Mouse (Mus musculus): ENCODE results near the gene Gabra3. TPM values are rescaled to one million over a fixed set of nuclear protein-coding genes. Genes with fewer than 3 reads are reported as not detected.

Gene Gabra3
- 1.9 and 2.9 TPM in 2 replicates for polyA plus RNA-seq (2014; fragmentation: Nextera tagmentation; extraction: Ambion mirVana)

- ATAC-seq (replicated peaks; ENCODE audit: low FRiP score) (peak; percentile 79; the same call in 1 of the 2 replicates), DNase-seq (ENCODE audit: low spot score) (peak; percentile 53)
- Histone ChIP-seq H3K27ac (ENCODE audit: low read depth, low read length) (no peak within 1 kb of the TSS), H3K4me3 (ENCODE audit: low read depth, low read length) (peak within 1 kb of the TSS; percentile 31), H3K4me1 (replicated peaks; ENCODE audit: control insufficient read depth, insufficient read depth, low read length) (no peaks in the 10 kb centered on the region), H3K9ac (ENCODE audit: low read length) (peak within 1 kb of the TSS; percentile 44), H3K4me2 (ENCODE audit: low read depth, low read length, severe bottlenecking) (peak within 1 kb of the TSS; percentile 45), H3K36me3 (ENCODE audit: control insufficient read depth, insufficient read depth, low read length) (no peaks in the 10 kb centered on the region), H3K27me3 (ENCODE audit: control insufficient read depth, insufficient read depth, low read length) (no peaks in the 10 kb centered on the region), H3K9me3 (ENCODE audit: control insufficient read depth, low read length) (no peaks in the 10 kb centered on the region)
- WGBS, result 16% methylated on average over 4 of the region's 4 CpGs
These were observed at the start of gene Gabra3 for GRCm38 (mm10) chrX:72656230-72656898. Gabra3 (minus strand) TSS chrX:72656848.

GRCm38 (mm10) chrX:72655789-72656188, 859 bp downstream of the Gabra3 start:
- ATAC-seq (replicated peaks; ENCODE audit: low FRiP score) (peak; percentile 82), DNase-seq (ENCODE audit: low spot score) (peak; percentile 59)
- WGBS, result 13% methylated on average over 11 of the region's 11 CpGs
- Histone ChIP-seq H3K4me2 (ENCODE audit: low read depth, low read length, severe bottlenecking) (peak overlapping the region; percentile 45), H3K36me3 (ENCODE audit: control insufficient read depth, insufficient read depth, low read length) (no peaks in the 10 kb centered on the region), H3K9ac (ENCODE audit: low read length) (peak overlapping the region; percentile 44), H3K4me1 (replicated peaks; ENCODE audit: control insufficient read depth, insufficient read depth, low read length) (no peaks in the 10 kb centered on the region), H3K27ac (ENCODE audit: low read depth, low read length) (no peak overlapping the region), H3K4me3 (ENCODE audit: low read depth, low read length) (peak overlapping the region; percentile 31), H3K9me3 (ENCODE audit: control insufficient read depth, low read length) (no peaks in the 10 kb centered on the region), H3K27me3 (ENCODE audit: control insufficient read depth, insufficient read depth, low read length) (no peaks in the 10 kb centered on the region)

GRCm38 (mm10) chrX:72655381-72655780, 1.3 kb downstream of the Gabra3 start:
- H3K4me3 ChIP-seq (ENCODE audit: low read depth, low read length), result peak overlapping the region; percentile 31
- WGBS, result 8% methylated on average over 5 of the region's 5 CpGs
- H3K36me3 ChIP-seq (ENCODE audit: control insufficient read depth, insufficient read depth, low read length), result no peaks in the 10 kb centered on the region
- H3K9me3 ChIP-seq (ENCODE audit: control insufficient read depth, low read length), result no peaks in the 10 kb centered on the region
- H3K4me1 ChIP-seq (replicated peaks; ENCODE audit: control insufficient read depth, insufficient read depth, low read length), result no peaks in the 10 kb centered on the region
- peak; percentile 69 for ATAC-seq (replicated peaks; ENCODE audit: low FRiP score)
- H3K27ac ChIP-seq (ENCODE audit: low read depth, low read length), result no peak overlapping the region
- peak overlapping the region; percentile 45 for H3K4me2 ChIP-seq (ENCODE audit: low read depth, low read length, severe bottlenecking)
- no peaks in the 10 kb centered on the region for H3K27me3 ChIP-seq (ENCODE audit: control insufficient read depth, insufficient read depth, low read length)
- H3K9ac ChIP-seq (ENCODE audit: low read length), result peak overlapping the region; percentile 44
- DNase-seq (ENCODE audit: low spot score), result no peak

- no peak overlapping the region for H3K27ac ChIP-seq (ENCODE audit: low read depth, low read length)
- H3K4me1 ChIP-seq (replicated peaks; ENCODE audit: control insufficient read depth, insufficient read depth, low read length), result no peaks in the 10 kb centered on the region
- DNase-seq (ENCODE audit: low spot score) (no peak), ATAC-seq (replicated peaks; ENCODE audit: low FRiP score) (no peak)
- 80% methylated on average over 3 of the region's 3 CpGs for WGBS
- no peaks in the 10 kb centered on the region for H3K9me3 ChIP-seq (ENCODE audit: control insufficient read depth, low read length)
- H3K36me3 ChIP-seq (ENCODE audit: control insufficient read depth, insufficient read depth, low read length), result no peaks in the 10 kb centered on the region
- H3K27me3 ChIP-seq (ENCODE audit: control insufficient read depth, insufficient read depth, low read length), result no peaks in the 10 kb centered on the region
- no peak overlapping the region for H3K9ac ChIP-seq (ENCODE audit: low read length)
- H3K4me2 ChIP-seq (ENCODE audit: low read depth, low read length, severe bottlenecking), result no peak overlapping the region
- H3K4me3 ChIP-seq (ENCODE audit: low read depth, low read length), result no peak overlapping the region
These were observed 6.0 kb downstream of the Gabra3 start for GRCm38 (mm10) chrX:72650688-72651087.

GRCm38 (mm10) chrX:72644691-72645090, 12.0 kb downstream of the Gabra3 start:
- no peaks in the 10 kb centered on the region for H3K27me3 ChIP-seq (ENCODE audit: control insufficient read depth, insufficient read depth, low read length)
- no peak overlapping the region for H3K27ac ChIP-seq (ENCODE audit: low read depth, low read length)
- H3K9me3 ChIP-seq (ENCODE audit: control insufficient read depth, low read length), result no peaks in the 10 kb centered on the region
- no peak overlapping the region for H3K4me3 ChIP-seq (ENCODE audit: low read depth, low read length)
- DNase-seq (ENCODE audit: low spot score), result no peak
- ATAC-seq (replicated peaks; ENCODE audit: low FRiP score), result no peak
- H3K36me3 ChIP-seq (ENCODE audit: control insufficient read depth, insufficient read depth, low read length), result no peaks in the 10 kb centered on the region
- no peaks in the 10 kb centered on the region for H3K4me1 ChIP-seq (replicated peaks; ENCODE audit: control insufficient read depth, insufficient read depth, low read length)
- 64% methylated on average over 2 of the region's 2 CpGs for WGBS
- H3K4me2 ChIP-seq (ENCODE audit: low read depth, low read length, severe bottlenecking), result no peak overlapping the region
- H3K9ac ChIP-seq (ENCODE audit: low read length), result no peak overlapping the region

- 85% methylated on average over 5 of the region's 5 CpGs for WGBS
- Histone ChIP-seq H3K4me3 (ENCODE audit: low read depth, low read length) (no peak overlapping the region), H3K27me3 (ENCODE audit: control insufficient read depth, insufficient read depth, low read length) (no peaks in the 10 kb centered on the region), H3K9ac (ENCODE audit: low read length) (no peak overlapping the region), H3K4me1 (replicated peaks; ENCODE audit: control insufficient read depth, insufficient read depth, low read length) (no peaks in the 10 kb centered on the region), H3K9me3 (ENCODE audit: control insufficient read depth, low read length) (no peaks in the 10 kb centered on the region), H3K36me3 (ENCODE audit: control insufficient read depth, insufficient read depth, low read length) (no peaks in the 10 kb centered on the region), H3K4me2 (ENCODE audit: low read depth, low read length, severe bottlenecking) (no peak overlapping the region), H3K27ac (ENCODE audit: low read depth, low read length) (no peak overlapping the region)
- ATAC-seq (replicated peaks; ENCODE audit: low FRiP score) (no peak), DNase-seq (ENCODE audit: low spot score) (no peak)
These were observed 159.4 kb downstream of the Gabra3 start for GRCm38 (mm10) chrX:72497284-72497683.

GRCm38 (mm10) chrX:72489806-72490205, 166.8 kb downstream of the Gabra3 start:
- no peaks in the 10 kb centered on the region for H3K27me3 ChIP-seq (ENCODE audit: control insufficient read depth, insufficient read depth, low read length)
- H3K27ac ChIP-seq (ENCODE audit: low read depth, low read length), result no peak overlapping the region
- H3K4me1 ChIP-seq (replicated peaks; ENCODE audit: control insufficient read depth, insufficient read depth, low read length), result no peaks in the 10 kb centered on the region
- no peaks in the 10 kb centered on the region for H3K9me3 ChIP-seq (ENCODE audit: control insufficient read depth, low read length)
- H3K36me3 ChIP-seq (ENCODE audit: control insufficient read depth, insufficient read depth, low read length), result no peaks in the 10 kb centered on the region
- no peak overlapping the region for H3K4me2 ChIP-seq (ENCODE audit: low read depth, low read length, severe bottlenecking)
- H3K4me3 ChIP-seq (ENCODE audit: low read depth, low read length), result no peak overlapping the region
- 95% methylated on average over 2 of the region's 2 CpGs for WGBS
- no peak overlapping the region for H3K9ac ChIP-seq (ENCODE audit: low read length)
- no peak for ATAC-seq (replicated peaks; ENCODE audit: low FRiP score)
- no peak for DNase-seq (ENCODE audit: low spot score)

GRCm38 (mm10) chrX:72386758-72387157, 269.9 kb downstream of the Gabra3 start, which contains the start of gene Magea10:
Magea10 (minus strand) TSS chrX:72386858.
- Histone ChIP-seq H3K27ac (ENCODE audit: low read depth, low read length) (no peak within 1 kb of the TSS), H3K4me2 (ENCODE audit: low read depth, low read length, severe bottlenecking) (no peak within 1 kb of the TSS), H3K4me1 (replicated peaks; ENCODE audit: control insufficient read depth, insufficient read depth, low read length) (no peaks in the 10 kb centered on the region), H3K36me3 (ENCODE audit: control insufficient read depth, insufficient read depth, low read length) (no peaks in the 10 kb centered on the region), H3K9me3 (ENCODE audit: control insufficient read depth, low read length) (no peaks in the 10 kb centered on the region), H3K27me3 (ENCODE audit: control insufficient read depth, insufficient read depth, low read length) (no peaks in the 10 kb centered on the region), H3K9ac (ENCODE audit: low read length) (no peak within 1 kb of the TSS), H3K4me3 (ENCODE audit: low read depth, low read length) (no peak within 1 kb of the TSS)
- DNase-seq (ENCODE audit: low spot score) (no peak), ATAC-seq (replicated peaks; ENCODE audit: low FRiP score) (no peak)
- 93% methylated on average over 6 of the region's 6 CpGs for WGBS
